Mouse (Mus musculus) liver, embryonic 12.5 days (tissue): ENCODE measurements around the gene Lamc3. TPM values are rescaled to one million over a fixed set of nuclear protein-coding genes. Genes with fewer than 3 reads are reported as not detected.
"Not testable (repeated sequence)": the region's sequence is repeated elsewhere in the genome, so short reads cannot be mapped to it uniquely, and the experiment has no call there.

Experiments used
- ATAC-seq: fragments of 200-750 bp; cut with Nextera tagmentation; 2 replicates; pipeline ENCODE4 v1.8.0; 2017; ENCODE audit warnings: moderate number of reproducible peaks, mild to moderate bottlenecking, moderate library complexity
- H3K27ac ChIP-seq: fragments of 300-500 bp; sonication (generic); 2 replicates; pipeline ENCODE4 v1.5.1; 2016; ENCODE audit warnings: mild to moderate bottlenecking
- H3K27me3 ChIP-seq: fragments of 300-500 bp; sonication (generic); replicated peaks from 2 replicates; pipeline ENCODE4 v1.6.1; 2016; ENCODE audit warnings: mild to moderate bottlenecking, moderate library complexity
- H3K36me3 ChIP-seq: fragments of 300-500 bp; sonication (generic); 2 replicates; pipeline ENCODE4 v1.6.1; 2016; ENCODE audit warnings: mild to moderate bottlenecking, moderate library complexity
- H3K4me1 ChIP-seq: fragments of 300-500 bp; sonication (generic); 2 replicates; pipeline ENCODE4 v1.6.1; 2016
- H3K4me2 ChIP-seq: fragments of 300-500 bp; sonication (generic); 2 replicates; pipeline ENCODE4 v1.6.1; 2016; ENCODE audit warnings: mild to moderate bottlenecking, moderate library complexity
- H3K4me3 ChIP-seq: fragments of 300-500 bp; sonication (generic); 2 replicates; pipeline ENCODE4 v1.5.1; 2016; ENCODE audit warnings: mild to moderate bottlenecking, moderate library complexity
- H3K9ac ChIP-seq: fragments of 300-500 bp; sonication (generic); 2 replicates; pipeline ENCODE4 v1.6.1; 2016; ENCODE audit warnings: mild to moderate bottlenecking, moderate library complexity
- H3K9me3 ChIP-seq: fragments of 300-500 bp; sonication (generic); replicated peaks from 2 replicates; pipeline ENCODE4 v1.6.1; 2016; ENCODE audit warnings: mild to moderate bottlenecking, moderate library complexity
- WGBS: fragments of 180-500 bp; shearing (Covaris S2); methylation state at CpG from one replicate; pipeline ENCODE4 v1.1.7; 2016; ENCODE audit not compliant: insufficient replicate concordance; 5-methylcytosine and 5-hydroxymethylcytosine counted together
- polyA plus RNA-seq: library from polyadenylated mRNA; unstranded; fragments of >200 nt; fragmentation: Nextera tagmentation; extraction: Ambion mirVana; gene quantifications from 2 replicates; pipeline ENCODE4 v1.2.1, GENCODE M21; 2016

Gene Lamc3
- polyA plus RNA-seq, 1 experiment from 2014 or later: 0.18 TPM

- Histone ChIP-seq H3K4me2 (no peak overlapping the region), H3K4me1 (no peaks in the 10 kb centered on the region), H3K27ac (no peak overlapping the region), H3K27me3 (no peaks in the 10 kb centered on the region), H3K9me3 (no peaks in the 10 kb centered on the region), H3K9ac (no peak overlapping the region), H3K36me3 (no peaks in the 10 kb centered on the region), H3K4me3 (no peak overlapping the region)
- 60% methylated on average over 4 of the region's 4 CpGs for WGBS
- ATAC-seq: no peak
These were observed 25.5 kb downstream of the Lamc3 start for GRCm38 (mm10) chr2:31912575-31912974.

GRCm38 (mm10) chr2:31914213-31914612, 27.1 kb downstream of the Lamc3 start:
- not testable (repeated sequence) for H3K27ac ChIP-seq, H3K9me3 ChIP-seq, ATAC-seq, H3K4me3 ChIP-seq, H3K4me1 ChIP-seq, H3K4me2 ChIP-seq, H3K36me3 ChIP-seq, H3K27me3 ChIP-seq, H3K9ac ChIP-seq

- WGBS: 20% methylated on average over 4 of the region's 4 CpGs
- Histone ChIP-seq H3K9ac (no peak overlapping the region), H3K27ac (no peak overlapping the region), H3K9me3 (no peaks in the 10 kb centered on the region), H3K4me3 (no peak overlapping the region), H3K36me3 (no peaks in the 10 kb centered on the region), H3K4me2 (no peak overlapping the region), H3K4me1 (no peaks in the 10 kb centered on the region), H3K27me3 (peaks cover 16% of the 10 kb centered on the region)
- no peak for ATAC-seq
These were observed 28.0 kb downstream of the Lamc3 start for GRCm38 (mm10) chr2:31915112-31915511.

- peaks cover 36% of the 10 kb centered on the region for H3K27me3 ChIP-seq
- H3K4me1 ChIP-seq: no peaks in the 10 kb centered on the region
- H3K4me2 ChIP-seq: no peak overlapping the region
- no peaks in the 10 kb centered on the region for H3K36me3 ChIP-seq
- H3K9me3 ChIP-seq: no peaks in the 10 kb centered on the region
- ATAC-seq: no peak
- H3K9ac ChIP-seq: no peak overlapping the region
- H3K27ac ChIP-seq: no peak overlapping the region
- no peak overlapping the region for H3K4me3 ChIP-seq
- 23% methylated on average over 4 of the region's 4 CpGs for WGBS
These were observed 30.5 kb downstream of the Lamc3 start for GRCm38 (mm10) chr2:31917636-31918035.

- no peak for ATAC-seq
- H3K4me2 ChIP-seq: no peak overlapping the region
- H3K4me1 ChIP-seq: no peaks in the 10 kb centered on the region
- 55% methylated on average over 4 of the region's 4 CpGs for WGBS
- no peak overlapping the region for H3K9ac ChIP-seq
- H3K27ac ChIP-seq: no peak overlapping the region
- H3K4me3 ChIP-seq: no peak overlapping the region
- no peaks in the 10 kb centered on the region for H3K36me3 ChIP-seq
- no peaks in the 10 kb centered on the region for H3K9me3 ChIP-seq
- H3K27me3 ChIP-seq: peaks cover 52% of the 10 kb centered on the region
These were observed 36.6 kb downstream of the Lamc3 start for GRCm38 (mm10) chr2:31923645-31924044.

GRCm38 (mm10) chr2:31924811-31925210, 37.7 kb downstream of the Lamc3 start:
- no peaks in the 10 kb centered on the region for H3K36me3 ChIP-seq
- H3K4me2 ChIP-seq: no peak overlapping the region
- no peak for ATAC-seq
- H3K4me1 ChIP-seq: no peaks in the 10 kb centered on the region
- H3K27me3 ChIP-seq: peaks cover 41% of the 10 kb centered on the region
- H3K27ac ChIP-seq: no peak overlapping the region
- H3K9me3 ChIP-seq: no peaks in the 10 kb centered on the region
- WGBS: 24% methylated on average over 9 of the region's 9 CpGs
- no peak overlapping the region for H3K4me3 ChIP-seq
- no peak overlapping the region for H3K9ac ChIP-seq

- H3K4me2 ChIP-seq: no peak overlapping the region
- H3K36me3 ChIP-seq: no peaks in the 10 kb centered on the region
- no peak overlapping the region for H3K9ac ChIP-seq
- H3K4me1 ChIP-seq: no peaks in the 10 kb centered on the region
- ATAC-seq: no peak
- peaks cover 40% of the 10 kb centered on the region for H3K27me3 ChIP-seq
- no peaks in the 10 kb centered on the region for H3K9me3 ChIP-seq
- WGBS: 40% methylated on average over 4 of the region's 4 CpGs
- H3K27ac ChIP-seq: no peak overlapping the region
- H3K4me3 ChIP-seq: no peak overlapping the region
These were observed 38.8 kb downstream of the Lamc3 start for GRCm38 (mm10) chr2:31925936-31926335.

- H3K4me3 ChIP-seq: no peak overlapping the region
- ATAC-seq: no peak
- no peaks in the 10 kb centered on the region for H3K9me3 ChIP-seq
- H3K9ac ChIP-seq: no peak overlapping the region
- H3K27me3 ChIP-seq: peaks cover 21% of the 10 kb centered on the region
- no peak overlapping the region for H3K27ac ChIP-seq
- WGBS: 52% methylated on average over 3 of the region's 3 CpGs
- no peak overlapping the region for H3K4me2 ChIP-seq
- H3K36me3 ChIP-seq: no peaks in the 10 kb centered on the region
- H3K4me1 ChIP-seq: 0 out of 2 replicates have a peak, but pooled peaks cover 3% of the 10 kb centered on the region
These were observed 42.6 kb downstream of the Lamc3 start for GRCm38 (mm10) chr2:31929664-31930063.

GRCm38 (mm10) chr2:31934551-31934950, 47.5 kb downstream of the Lamc3 start:
- no peak for ATAC-seq
- Histone ChIP-seq H3K9me3 (no peaks in the 10 kb centered on the region), H3K36me3 (no peaks in the 10 kb centered on the region), H3K4me2 (no peak overlapping the region), H3K9ac (no peak overlapping the region), H3K4me3 (no peak overlapping the region), H3K27ac (no peak overlapping the region), H3K27me3 (peaks cover 39% of the 10 kb centered on the region), H3K4me1 (0 out of 2 replicates have a peak, but pooled peaks cover 3% of the 10 kb centered on the region)
- WGBS: 44% methylated on average over 4 of the region's 4 CpGs

- 37% methylated on average over 4 of the region's 4 CpGs for WGBS
- H3K4me2 ChIP-seq: no peak overlapping the region
- H3K36me3 ChIP-seq: no peaks in the 10 kb centered on the region
- no peak for ATAC-seq
- no peak overlapping the region for H3K27ac ChIP-seq
- H3K27me3 ChIP-seq: peaks cover 42% of the 10 kb centered on the region
- no peaks in the 10 kb centered on the region for H3K9me3 ChIP-seq
- H3K4me3 ChIP-seq: no peak overlapping the region
- 0 out of 2 replicates have a peak, but pooled peaks cover 3% of the 10 kb centered on the region for H3K4me1 ChIP-seq
- no peak overlapping the region for H3K9ac ChIP-seq
These were observed 48.0 kb downstream of the Lamc3 start for GRCm38 (mm10) chr2:31935054-31935453.

GRCm38 (mm10) chr2:31938298-31938697, 51.2 kb downstream of the Lamc3 start:
- no peak overlapping the region for H3K27ac ChIP-seq
- H3K9ac ChIP-seq: no peak overlapping the region
- 74% methylated on average over 1 of the region's 1 CpGs for WGBS
- H3K36me3 ChIP-seq: no peaks in the 10 kb centered on the region
- no peak overlapping the region for H3K4me2 ChIP-seq
- no peak for ATAC-seq
- 0 out of 2 replicates have a peak, but pooled peaks cover 3% of the 10 kb centered on the region for H3K4me1 ChIP-seq
- H3K9me3 ChIP-seq: no peaks in the 10 kb centered on the region
- H3K4me3 ChIP-seq: no peak overlapping the region
- peaks cover 26% of the 10 kb centered on the region; the same call in 1 of the 2 replicates for H3K27me3 ChIP-seq

- Histone ChIP-seq H3K4me3 (no peak overlapping the region), H3K9ac (no peak overlapping the region), H3K4me1 (no peaks in the 10 kb centered on the region), H3K36me3 (no peaks in the 10 kb centered on the region), H3K27me3 (peaks cover 43% of the 10 kb centered on the region), H3K9me3 (no peaks in the 10 kb centered on the region), H3K4me2 (no peak overlapping the region), H3K27ac (no peak overlapping the region)
- ATAC-seq: no peak
- WGBS: 37% methylated on average over 4 of the region's 4 CpGs
These were observed 55.9 kb downstream of the Lamc3 start for GRCm38 (mm10) chr2:31943011-31943410.

GRCm38 (mm10) chr2:31945580-31945979, 58.5 kb downstream of the Lamc3 start:
- no peak for ATAC-seq
- Histone ChIP-seq H3K27ac (no peak overlapping the region), H3K4me1 (peaks cover 5% of the 10 kb centered on the region), H3K9ac (no peak overlapping the region), H3K4me2 (no peak overlapping the region), H3K4me3 (no peak overlapping the region), H3K27me3 (peaks cover 55% of the 10 kb centered on the region), H3K9me3 (no peaks in the 10 kb centered on the region), H3K36me3 (no peaks in the 10 kb centered on the region)
- 55% methylated on average over 2 of the region's 2 CpGs for WGBS
